Mouse (Mus musculus) hindbrain, embryonic 15.5 days (tissue): ENCODE measurements around the gene Kcna6. TPM values are rescaled to one million over a fixed set of nuclear protein-coding genes. Genes with fewer than 3 reads are reported as not detected.

ENCODE experiments used
- ATAC-seq: fragments of 200-750 bp; cut with Nextera tagmentation; 2 replicates; pipeline ENCODE4 v1.8.0; 2017; ENCODE audit warnings: low read depth, moderate number of reproducible peaks, moderate TSS enrichment; ENCODE audit not compliant: low FRiP score
- H3K27ac ChIP-seq: fragments of 300-500 bp; sonication (generic); replicated peaks from 2 replicates; pipeline ENCODE4 v1.5.1; 2015; ENCODE audit warnings: mild to moderate bottlenecking, inconsistent platforms
- H3K27me3 ChIP-seq: fragments of 300-500 bp; sonication (generic); 2 replicates; pipeline ENCODE4 v1.6.1; 2015; ENCODE audit warnings: control low read depth, inconsistent platforms
- H3K36me3 ChIP-seq: fragments of 300-500 bp; sonication (generic); 2 replicates; pipeline ENCODE4 v1.6.1; 2015; ENCODE audit warnings: control low read depth, inconsistent platforms
- H3K4me1 ChIP-seq: fragments of 300-500 bp; sonication (generic); replicated peaks from 2 replicates; pipeline ENCODE4 v1.6.1; 2015; ENCODE audit warnings: control low read depth, inconsistent platforms
- H3K4me2 ChIP-seq: fragments of 300-500 bp; sonication (generic); 2 replicates; pipeline ENCODE4 v1.6.1; 2015; ENCODE audit warnings: moderate library complexity, mild to moderate bottlenecking, inconsistent platforms
- H3K4me3 ChIP-seq: fragments of 300-500 bp; sonication (generic); 2 replicates; pipeline ENCODE4 v1.5.1; 2015; ENCODE audit warnings: mild to moderate bottlenecking, inconsistent platforms
- H3K9ac ChIP-seq: fragments of 300-500 bp; sonication (generic); 2 replicates; pipeline ENCODE4 v1.6.1; 2015; ENCODE audit warnings: inconsistent platforms
- H3K9me3 ChIP-seq: fragments of 300-500 bp; sonication (generic); 2 replicates; pipeline ENCODE4 v1.6.1; 2016; ENCODE audit warnings: control low read depth, inconsistent platforms
- WGBS: fragments of 180-500 bp; shearing (Covaris S2); methylation state at CpG from one replicate; pipeline ENCODE4 v1.1.7; 2015; 5-methylcytosine and 5-hydroxymethylcytosine counted together
- polyA plus RNA-seq: library from polyadenylated mRNA; unstranded; fragments of >200 nt; fragmentation: Nextera tagmentation; extraction: Ambion mirVana; gene quantifications from 2 replicates; pipeline ENCODE4 v1.2.1, GENCODE M21; 2015

Gene Kcna6
- polyA plus RNA-seq, 1 experiment from 2014 or later: 24.4 TPM

GRCm38 (mm10) chr6:126766552-126766951 lies 26.1 kb upstream of the Kcna6 start:
- H3K36me3 ChIP-seq: no peaks in the 10 kb centered on the region
- H3K9me3 ChIP-seq: no peaks in the 10 kb centered on the region
- no peak overlapping the region for H3K4me2 ChIP-seq
- H3K27ac ChIP-seq: peak overlapping the region; percentile 68; the same call in 1 of the 2 replicates
- H3K4me3 ChIP-seq: no peak overlapping the region
- no peak for ATAC-seq
- peaks cover 28% of the 10 kb centered on the region for H3K4me1 ChIP-seq
- no peaks in the 10 kb centered on the region for H3K27me3 ChIP-seq
- no peak overlapping the region for H3K9ac ChIP-seq
- 57% methylated on average over 5 of the region's 5 CpGs for WGBS

- H3K27me3 ChIP-seq: no peaks in the 10 kb centered on the region
- no peak overlapping the region for H3K9ac ChIP-seq
- WGBS: 49% methylated on average over 11 of the region's 11 CpGs
- no peaks in the 10 kb centered on the region for H3K9me3 ChIP-seq
- H3K4me3 ChIP-seq: no peak overlapping the region
- no peak for ATAC-seq
- no peak overlapping the region for H3K27ac ChIP-seq
- H3K4me1 ChIP-seq: peaks cover 22% of the 10 kb centered on the region
- H3K4me2 ChIP-seq: no peak overlapping the region
- no peaks in the 10 kb centered on the region for H3K36me3 ChIP-seq
Observed at GRCm38 (mm10) chr6:126764563-126765091, 24.2 kb upstream of the Kcna6 start.

GRCm38 (mm10) chr6:126761362-126761761 lies 20.9 kb upstream of the Kcna6 start:
- Histone ChIP-seq H3K36me3 (no peaks in the 10 kb centered on the region), H3K27ac (no peak overlapping the region), H3K4me2 (no peak overlapping the region), H3K4me3 (no peak overlapping the region), H3K4me1 (no peaks in the 10 kb centered on the region), H3K9ac (no peak overlapping the region), H3K27me3 (no peaks in the 10 kb centered on the region), H3K9me3 (no peaks in the 10 kb centered on the region)
- ATAC-seq: no peak
- WGBS: 83% methylated on average over 4 of the region's 4 CpGs

- no peaks in the 10 kb centered on the region for H3K27me3 ChIP-seq
- no peaks in the 10 kb centered on the region for H3K9me3 ChIP-seq
- WGBS: 45% methylated on average over 8 of the region's 8 CpGs
- no peak for ATAC-seq
- H3K4me1 ChIP-seq: peaks cover 13% of the 10 kb centered on the region
- no peaks in the 10 kb centered on the region for H3K36me3 ChIP-seq
- H3K27ac ChIP-seq: no peak overlapping the region
- no peak overlapping the region for H3K9ac ChIP-seq
- no peak overlapping the region for H3K4me2 ChIP-seq
- no peak overlapping the region for H3K4me3 ChIP-seq
Observed at GRCm38 (mm10) chr6:126755729-126756411, 15.4 kb upstream of the Kcna6 start.

GRCm38 (mm10) chr6:126752520-126752919 lies 12.0 kb upstream of the Kcna6 start:
- WGBS: 23% methylated on average over 12 of the region's 12 CpGs
- H3K27me3 ChIP-seq: no peaks in the 10 kb centered on the region
- peaks cover 13% of the 10 kb centered on the region for H3K4me1 ChIP-seq
- no peaks in the 10 kb centered on the region for H3K9me3 ChIP-seq
- H3K9ac ChIP-seq: 0 out of 2 replicates have a peak overlapping the region, but pooled peaks have one; percentile 0
- peak overlapping the region; percentile 30; the same call in 1 of the 2 replicates for H3K4me2 ChIP-seq
- ATAC-seq: peak; percentile 72
- H3K36me3 ChIP-seq: no peaks in the 10 kb centered on the region
- H3K4me3 ChIP-seq: no peak overlapping the region
- peak overlapping the region; percentile 58 for H3K27ac ChIP-seq

GRCm38 (mm10) chr6:126745888-126746287 lies 5.4 kb upstream of the Kcna6 start:
- Histone ChIP-seq H3K4me1 (peaks cover 2% of the 10 kb centered on the region), H3K36me3 (no peaks in the 10 kb centered on the region)

GRCm38 (mm10) chr6:126742610-126743009 lies 2.1 kb upstream of the Kcna6 start:
- Histone ChIP-seq H3K4me3 (no peak overlapping the region), H3K27ac (no peak overlapping the region), H3K9me3 (no peaks in the 10 kb centered on the region), H3K36me3 (no peaks in the 10 kb centered on the region), H3K27me3 (peaks cover 3% of the 10 kb centered on the region; the same call in 1 of the 2 replicates), H3K9ac (no peak overlapping the region), H3K4me2 (no peak overlapping the region), H3K4me1 (peaks cover 21% of the 10 kb centered on the region)
- ATAC-seq: no peak
- 46% methylated on average over 3 of the region's 3 CpGs for WGBS

More at GRCm38 (mm10) chr6:126745888-126746287, 5.4 kb upstream of the Kcna6 start:
- ATAC-seq: no peak
- Histone ChIP-seq H3K4me3 (no peak overlapping the region), H3K9me3 (no peaks in the 10 kb centered on the region), H3K9ac (no peak overlapping the region), H3K27ac (no peak overlapping the region), H3K4me2 (no peak overlapping the region), H3K27me3 (no peaks in the 10 kb centered on the region)
- 56% methylated on average over 1 of the region's 1 CpGs for WGBS

- WGBS: under 1% methylated on average over 66 of the region's 67 CpGs
- Histone ChIP-seq H3K9ac (peak overlapping the region; percentile 60), H3K27ac (peak overlapping the region; percentile 85), H3K4me2 (peak overlapping the region; percentile 92), H3K9me3 (no peaks in the 10 kb centered on the region), H3K4me1 (peaks cover 45% of the 10 kb centered on the region), H3K27me3 (peaks cover 3% of the 10 kb centered on the region; the same call in 1 of the 2 replicates), H3K36me3 (no peaks in the 10 kb centered on the region), H3K4me3 (peak overlapping the region; percentile 66)
- peak; percentile 31 for ATAC-seq
Observed at GRCm38 (mm10) chr6:126739326-126740210, 906 bp downstream of the Kcna6 start.

GRCm38 (mm10) chr6:126736996-126737395 lies 3.5 kb downstream of the Kcna6 start:
- H3K9ac ChIP-seq: no peak overlapping the region
- WGBS: 61% methylated on average over 4 of the region's 4 CpGs
- H3K4me1 ChIP-seq: peaks cover 70% of the 10 kb centered on the region
- no peaks in the 10 kb centered on the region for H3K36me3 ChIP-seq
- ATAC-seq: no peak
- H3K27me3 ChIP-seq: peaks cover 3% of the 10 kb centered on the region; the same call in 1 of the 2 replicates
- H3K9me3 ChIP-seq: no peaks in the 10 kb centered on the region
- peak overlapping the region; percentile 27 for H3K4me2 ChIP-seq
- no peak overlapping the region for H3K4me3 ChIP-seq
- no peak overlapping the region for H3K27ac ChIP-seq

GRCm38 (mm10) chr6:126735806-126736205 lies 4.7 kb downstream of the Kcna6 start:
- ATAC-seq: no peak
- no peak overlapping the region for H3K27ac ChIP-seq
- H3K36me3 ChIP-seq: no peaks in the 10 kb centered on the region
- 70% methylated on average over 3 of the region's 3 CpGs for WGBS
- H3K9me3 ChIP-seq: no peaks in the 10 kb centered on the region
- H3K4me2 ChIP-seq: peak overlapping the region; percentile 27
- H3K4me1 ChIP-seq: peaks cover 67% of the 10 kb centered on the region
- peaks cover 3% of the 10 kb centered on the region; the same call in 1 of the 2 replicates for H3K27me3 ChIP-seq
- no peak overlapping the region for H3K4me3 ChIP-seq
- H3K9ac ChIP-seq: no peak overlapping the region

- Histone ChIP-seq H3K4me2 (peak overlapping the region; percentile 1; the same call in 1 of the 2 replicates), H3K4me1 (peaks cover 49% of the 10 kb centered on the region), H3K9me3 (no peaks in the 10 kb centered on the region), H3K27me3 (no peaks in the 10 kb centered on the region), H3K9ac (no peak overlapping the region), H3K4me3 (no peak overlapping the region), H3K36me3 (no peaks in the 10 kb centered on the region), H3K27ac (no peak overlapping the region)
- no peak for ATAC-seq
- WGBS: 60% methylated on average over 6 of the region's 6 CpGs
Observed at GRCm38 (mm10) chr6:126732645-126733044, 7.8 kb downstream of the Kcna6 start.

GRCm38 (mm10) chr6:126728803-126729202 lies 11.7 kb downstream of the Kcna6 start:
- H3K9me3 ChIP-seq: no peaks in the 10 kb centered on the region
- no peak for ATAC-seq
- no peak overlapping the region for H3K9ac ChIP-seq
- WGBS: 92% methylated on average over 8 of the region's 8 CpGs
- peaks cover 18% of the 10 kb centered on the region for H3K4me1 ChIP-seq
- H3K4me2 ChIP-seq: no peak overlapping the region
- no peaks in the 10 kb centered on the region for H3K27me3 ChIP-seq
- no peak overlapping the region for H3K4me3 ChIP-seq
- peaks cover 10% of the 10 kb centered on the region; the same call in 1 of the 2 replicates for H3K36me3 ChIP-seq
- H3K27ac ChIP-seq: no peak overlapping the region
